Mouse (Mus musculus): ENCODE results near the gene Meis1. TPM values are rescaled to one million over a fixed set of nuclear protein-coding genes. Genes with fewer than 3 reads are reported as not detected.

The Meis1 gene
- polyA plus RNA-seq, 1 experiment from 2014 or later, result 119 TPM

DNA sequence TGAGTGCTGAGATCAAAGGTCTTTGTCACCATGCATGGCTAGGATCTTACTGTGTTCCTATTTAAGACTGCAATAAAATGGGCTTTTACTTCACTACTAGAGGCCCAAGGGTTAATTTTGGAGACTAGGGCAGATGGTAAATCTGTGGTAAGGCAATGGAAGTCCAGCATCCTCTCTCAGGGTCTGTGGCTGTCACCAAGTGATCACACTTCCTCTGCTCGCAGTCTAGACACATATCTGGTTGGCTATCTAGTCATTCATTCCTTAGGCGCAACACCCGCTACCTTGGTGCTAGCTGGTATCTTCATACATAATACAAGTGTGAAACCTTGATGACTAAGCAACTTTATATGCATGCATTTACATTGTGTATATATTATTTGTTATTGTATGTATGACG lies 22.0 kb downstream of the Meis1 start:
- no peak overlapping the region for H3K4me3 ChIP-seq
- H3K27me3 ChIP-seq (ENCODE audit: low read depth, poor library complexity, severe bottlenecking), result no peaks in the 10 kb centered on the region
- 95% methylated on average over 4 of the region's 4 CpGs for WGBS
- no peaks in the 10 kb centered on the region for H3K4me1 ChIP-seq
- no peaks in the 10 kb centered on the region for H3K9me3 ChIP-seq (replicated peaks)
- peaks cover 95% of the 10 kb centered on the region for H3K36me3 ChIP-seq
- DNase-seq (ENCODE audit: low spot score), result peak; percentile 12
- no peak overlapping the region for H3K27ac ChIP-seq

DNA sequence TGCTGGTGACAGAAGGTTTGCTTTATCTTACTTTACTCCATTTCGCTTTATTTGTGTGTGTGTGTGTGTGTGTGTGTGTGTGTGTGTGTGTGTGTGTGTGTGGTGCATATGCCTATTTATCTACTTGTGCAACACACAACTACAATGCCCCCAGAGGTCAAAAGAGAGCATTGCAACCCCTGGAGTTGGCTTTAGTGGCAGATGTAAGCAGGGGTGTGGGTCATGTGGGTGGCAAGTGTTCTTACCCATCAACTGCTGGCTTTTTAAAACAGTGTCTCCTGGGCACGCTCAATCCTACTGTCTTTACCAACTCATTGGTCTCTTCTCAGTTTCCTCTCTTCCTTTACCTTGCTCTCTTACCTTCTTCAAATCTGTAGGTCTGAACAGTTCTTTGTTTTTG lies 22.5 kb downstream of the Meis1 start:
- H3K27ac ChIP-seq, result no peak overlapping the region
- peaks cover 94% of the 10 kb centered on the region for H3K36me3 ChIP-seq
- H3K9me3 ChIP-seq (replicated peaks), result no peaks in the 10 kb centered on the region
- no peak overlapping the region for H3K4me3 ChIP-seq
- H3K4me1 ChIP-seq, result no peaks in the 10 kb centered on the region
- H3K27me3 ChIP-seq (ENCODE audit: low read depth, poor library complexity, severe bottlenecking), result no peaks in the 10 kb centered on the region
- peak; percentile 28 for DNase-seq (ENCODE audit: low spot score)
- 96% methylated on average over 2 of the region's 2 CpGs for WGBS

DNA sequence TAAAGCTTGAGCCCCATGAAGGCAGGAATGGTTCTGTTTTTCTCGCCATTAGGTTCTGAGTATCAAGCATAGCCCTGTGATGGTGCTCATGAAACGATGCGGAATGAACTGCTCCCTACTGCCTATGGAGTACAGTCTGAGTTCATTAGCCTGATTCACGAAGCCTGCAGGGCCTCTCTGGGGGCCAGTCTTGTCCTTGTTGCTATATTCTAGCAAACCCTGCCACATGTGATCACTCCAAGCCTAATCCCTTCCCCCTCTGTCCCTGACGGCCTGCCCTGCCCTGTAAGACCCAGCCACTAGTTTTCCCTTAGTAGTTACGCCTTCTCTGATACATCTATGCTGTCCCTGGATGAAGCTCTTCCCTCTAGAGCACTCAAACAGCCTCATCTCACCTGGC lies 26.0 kb downstream of the Meis1 start:
- Histone ChIP-seq H3K4me3 (no peak overlapping the region), H3K36me3 (peaks cover 95% of the 10 kb centered on the region), H3K27me3 (ENCODE audit: low read depth, poor library complexity, severe bottlenecking) (no peaks in the 10 kb centered on the region), H3K4me1 (0 out of 2 replicates have a peak, but pooled peaks cover 3% of the 10 kb centered on the region), H3K27ac (no peak overlapping the region), H3K9me3 (replicated peaks) (no peaks in the 10 kb centered on the region)
- peak; percentile 25 for DNase-seq (ENCODE audit: low spot score)
- WGBS, result 85% methylated on average over 6 of the region's 6 CpGs

DNA sequence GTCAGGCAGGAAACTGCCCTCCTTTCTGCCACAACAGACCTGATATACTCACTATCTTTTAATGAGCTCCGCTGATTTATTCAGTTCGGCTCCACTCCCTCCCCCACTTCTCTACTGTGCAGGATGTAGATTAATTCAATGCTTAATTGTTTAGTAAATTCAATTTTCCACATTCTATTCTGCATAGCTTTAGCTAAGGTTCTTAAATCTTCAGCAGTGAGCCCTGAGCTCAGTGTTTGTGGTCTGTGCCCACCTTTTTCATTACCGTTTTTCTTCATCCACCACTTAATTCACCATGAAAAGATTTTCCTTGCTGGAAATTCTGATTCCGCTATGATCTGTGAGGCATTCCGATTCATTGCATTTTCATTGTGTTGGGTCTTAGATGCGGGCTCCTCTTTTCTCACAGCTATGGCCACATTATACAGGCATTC lies 28.5 kb downstream of the Meis1 start:
- no peaks in the 10 kb centered on the region for H3K27me3 ChIP-seq (ENCODE audit: low read depth, poor library complexity, severe bottlenecking)
- H3K4me3 ChIP-seq, result no peak overlapping the region
- H3K27ac ChIP-seq, result no peak overlapping the region
- 0 out of 2 replicates have a peak, but pooled peaks cover 8% of the 10 kb centered on the region for H3K4me1 ChIP-seq
- peaks cover 95% of the 10 kb centered on the region for H3K36me3 ChIP-seq
- no peak for DNase-seq (ENCODE audit: low spot score)
- H3K9me3 ChIP-seq (replicated peaks), result no peaks in the 10 kb centered on the region
- 91% methylated on average over 6 of the region's 6 CpGs for WGBS

DNA sequence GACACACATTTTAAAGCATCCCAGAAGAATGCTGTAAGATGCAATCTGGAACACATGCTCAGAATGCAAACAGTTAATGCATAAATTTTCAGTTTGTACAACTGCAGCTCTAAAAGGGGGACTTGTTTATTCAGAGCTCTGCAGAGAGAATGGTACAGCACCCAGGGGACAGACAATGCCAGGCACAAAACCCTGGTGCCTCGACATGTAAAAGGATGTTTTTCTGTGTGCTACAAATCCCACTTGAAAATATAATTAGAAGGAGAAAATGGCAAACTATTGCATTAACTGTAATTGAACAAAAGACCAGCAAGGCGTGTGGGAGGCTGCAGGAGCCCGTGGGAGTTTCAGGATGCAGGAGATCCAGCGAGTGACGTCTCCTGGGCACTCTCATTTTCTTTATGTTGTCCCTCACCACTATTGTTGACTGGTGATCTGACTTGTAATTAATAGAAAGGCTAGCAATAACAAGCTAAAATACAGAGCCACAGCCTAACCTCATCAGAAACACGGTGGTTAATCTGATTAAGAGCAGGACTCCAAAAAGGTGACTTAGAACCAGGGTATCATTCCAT lies 29.0 kb downstream of the Meis1 start:
- H3K27me3 ChIP-seq (ENCODE audit: low read depth, poor library complexity, severe bottlenecking), result no peaks in the 10 kb centered on the region
- H3K27ac ChIP-seq, result no peak overlapping the region
- 0 out of 2 replicates have a peak, but pooled peaks cover 8% of the 10 kb centered on the region for H3K4me1 ChIP-seq
- H3K9me3 ChIP-seq (replicated peaks), result no peaks in the 10 kb centered on the region
- no peak overlapping the region for H3K4me3 ChIP-seq
- H3K36me3 ChIP-seq, result peaks cover 93% of the 10 kb centered on the region
- WGBS, result 82% methylated on average over 6 of the region's 6 CpGs
- no peak for DNase-seq (ENCODE audit: low spot score)

DNA sequence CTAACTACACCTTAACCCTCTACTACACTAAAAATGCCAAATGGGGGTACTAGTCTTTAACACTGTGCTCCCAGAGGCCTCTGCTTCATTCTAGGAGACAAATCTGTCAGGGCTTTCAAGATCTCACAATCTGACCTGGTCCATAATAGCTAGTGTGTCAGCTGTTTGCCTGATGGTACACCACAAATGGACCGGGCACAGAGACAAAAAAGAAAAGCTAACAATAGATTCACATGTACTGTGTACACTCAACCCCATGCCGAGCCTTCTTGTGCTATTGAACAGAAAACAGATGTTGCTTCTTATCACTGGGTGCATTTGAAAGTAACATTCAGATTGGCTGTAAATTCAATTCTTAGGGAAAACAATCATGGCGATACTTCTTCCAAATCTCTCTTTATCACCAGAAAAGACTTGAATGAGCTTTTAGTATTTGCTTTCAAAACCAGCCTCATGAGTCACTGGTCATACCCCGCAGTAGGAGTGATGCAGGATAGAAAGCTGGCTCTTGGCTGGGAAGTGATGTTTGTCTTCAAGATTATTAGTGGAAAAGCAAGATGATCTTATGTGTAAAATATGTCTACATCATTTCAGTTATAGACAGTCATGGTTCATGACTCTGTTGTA lies 30.0 kb downstream of the Meis1 start:
- Histone ChIP-seq H3K27ac (no peak overlapping the region), H3K36me3 (peaks cover 95% of the 10 kb centered on the region), H3K4me3 (no peak overlapping the region), H3K9me3 (replicated peaks) (no peaks in the 10 kb centered on the region), H3K27me3 (ENCODE audit: low read depth, poor library complexity, severe bottlenecking) (no peaks in the 10 kb centered on the region), H3K4me1 (peaks cover 12% of the 10 kb centered on the region)
- no peak for DNase-seq (ENCODE audit: low spot score)
- WGBS, result 94% methylated on average over 4 of the region's 4 CpGs

DNA sequence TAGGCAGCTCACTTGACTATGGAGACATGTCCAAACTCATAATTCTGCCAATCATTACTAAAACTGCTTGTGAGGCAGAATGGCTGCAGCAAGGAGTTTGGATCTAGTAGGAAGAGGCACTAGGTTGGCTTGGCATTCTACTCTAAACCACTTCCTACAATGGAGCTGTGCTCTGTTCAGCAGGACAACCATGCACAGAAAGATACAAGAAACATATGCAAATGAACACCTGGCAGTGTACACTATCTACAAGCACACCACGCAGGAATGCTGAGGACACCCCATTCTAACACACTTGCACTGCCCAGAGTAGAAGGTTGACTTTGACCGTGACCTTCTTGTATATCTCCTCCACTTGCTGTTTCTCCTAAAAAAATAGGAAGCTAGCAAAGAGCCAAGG lies 35.0 kb downstream of the Meis1 start:
- no peak for DNase-seq (ENCODE audit: low spot score)
- Histone ChIP-seq H3K4me3 (no peak overlapping the region), H3K9me3 (replicated peaks) (no peaks in the 10 kb centered on the region), H3K27me3 (ENCODE audit: low read depth, poor library complexity, severe bottlenecking) (no peaks in the 10 kb centered on the region), H3K4me1 (peaks cover 41% of the 10 kb centered on the region), H3K27ac (no peak overlapping the region), H3K36me3 (peaks cover 64% of the 10 kb centered on the region)
- 96% methylated on average over 2 of the region's 2 CpGs for WGBS

DNA sequence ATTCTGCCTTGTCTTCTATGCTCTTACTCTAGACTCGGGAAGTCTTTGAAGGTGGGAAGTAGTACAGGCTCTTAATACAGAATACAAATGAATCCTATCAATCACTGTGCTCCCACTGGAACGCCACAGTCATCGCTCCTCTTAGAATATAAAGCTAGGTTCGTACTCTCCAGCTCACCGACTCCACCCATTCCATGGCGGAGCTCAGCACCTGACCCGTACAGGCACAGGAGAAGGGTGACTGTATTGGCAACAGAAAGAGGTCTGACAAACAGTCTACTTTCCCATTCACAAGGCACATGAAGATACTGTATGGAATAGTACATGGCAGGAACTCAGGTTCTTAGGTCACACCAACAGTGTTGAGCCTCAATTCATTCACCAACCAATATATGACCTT lies 35.5 kb downstream of the Meis1 start:
- H3K9me3 ChIP-seq (replicated peaks), result no peaks in the 10 kb centered on the region
- no peak overlapping the region for H3K4me3 ChIP-seq
- WGBS, result 78% methylated on average over 7 of the region's 7 CpGs
- H3K36me3 ChIP-seq, result peaks cover 65% of the 10 kb centered on the region
- H3K4me1 ChIP-seq, result peaks cover 41% of the 10 kb centered on the region
- H3K27me3 ChIP-seq (ENCODE audit: low read depth, poor library complexity, severe bottlenecking), result no peaks in the 10 kb centered on the region
- no peak for DNase-seq (ENCODE audit: low spot score)
- H3K27ac ChIP-seq, result no peak overlapping the region

DNA sequence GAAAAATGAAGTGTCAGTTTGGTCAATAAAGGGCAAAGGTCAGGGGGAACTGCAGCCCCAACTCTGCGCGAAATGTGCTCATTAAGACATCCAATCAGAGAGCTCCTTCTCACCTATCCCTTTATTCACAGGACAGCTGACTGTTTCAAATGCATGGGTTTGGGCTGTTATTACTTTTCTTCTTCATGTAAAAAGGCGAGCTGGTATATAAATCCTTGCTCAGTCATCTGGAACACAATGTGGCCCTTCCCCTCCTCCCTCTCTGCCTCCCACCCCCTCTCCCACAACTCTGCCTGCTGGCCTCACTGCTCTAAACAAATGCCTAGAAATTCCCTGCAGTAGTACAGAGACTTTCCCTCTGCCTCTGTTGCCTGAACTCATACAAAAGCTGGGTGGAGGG lies 36.5 kb downstream of the Meis1 start:
- H3K4me1 ChIP-seq, result peaks cover 41% of the 10 kb centered on the region

DNA sequence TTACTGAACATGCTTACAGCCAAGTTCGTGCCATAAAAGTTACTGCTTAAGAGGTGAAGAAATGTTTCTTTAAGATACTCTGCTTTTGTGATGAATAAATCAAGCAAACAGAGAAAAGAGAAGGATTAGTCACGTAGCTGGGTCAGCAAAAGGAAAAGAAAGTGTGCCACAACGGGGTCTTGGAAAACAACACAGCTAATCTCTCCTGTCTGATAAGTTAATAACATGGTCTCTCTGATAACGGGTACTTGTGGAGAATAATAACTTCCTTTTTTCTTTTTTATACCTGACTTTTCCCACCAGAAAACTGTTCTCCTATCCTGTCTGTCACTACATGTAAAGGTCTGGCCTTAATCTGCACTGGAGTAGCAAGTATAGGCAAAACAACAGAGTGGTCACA lies 37.4 kb downstream of the Meis1 start:
- Histone ChIP-seq H3K4me3 (no peak overlapping the region), H3K4me1 (peaks cover 41% of the 10 kb centered on the region), H3K36me3 (peaks cover 60% of the 10 kb centered on the region), H3K9me3 (replicated peaks) (no peaks in the 10 kb centered on the region), H3K27me3 (ENCODE audit: low read depth, poor library complexity, severe bottlenecking) (no peaks in the 10 kb centered on the region), H3K27ac (no peak overlapping the region)
- no peak for DNase-seq (ENCODE audit: low spot score)
- 62% methylated on average over 4 of the region's 4 CpGs for WGBS

More for the DNA sequence above, 36.5 kb downstream of the Meis1 start:
- 11% methylated on average over 3 of the region's 3 CpGs for WGBS
- Histone ChIP-seq H3K36me3 (peaks cover 64% of the 10 kb centered on the region), H3K9me3 (replicated peaks) (no peaks in the 10 kb centered on the region), H3K27ac (peak overlapping the region; percentile 64), H3K4me3 (no peak overlapping the region), H3K27me3 (ENCODE audit: low read depth, poor library complexity, severe bottlenecking) (no peaks in the 10 kb centered on the region)
- DNase-seq (ENCODE audit: low spot score), result peak; percentile 46

DNA sequence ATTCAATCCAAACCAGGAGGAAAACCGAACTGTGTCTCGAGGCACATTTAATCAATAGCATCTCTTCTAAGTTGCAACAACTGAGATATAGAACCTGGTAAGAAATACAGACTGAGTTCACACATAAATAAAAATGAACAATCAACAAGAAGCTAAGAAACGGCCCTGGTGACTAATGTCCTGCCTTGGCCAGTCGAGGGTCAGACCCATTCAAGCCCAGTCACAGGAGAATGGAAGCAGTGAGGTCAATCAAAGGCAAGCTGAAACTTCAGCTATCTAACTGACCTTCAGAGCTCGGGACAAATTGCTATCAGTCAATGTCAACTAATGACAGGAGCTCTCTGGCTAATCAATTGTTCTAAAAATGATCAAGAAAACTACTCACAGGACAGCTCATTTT lies 38.2 kb downstream of the Meis1 start:
- Histone ChIP-seq H3K4me1 (peaks cover 37% of the 10 kb centered on the region), H3K27ac (no peak overlapping the region), H3K4me3 (no peak overlapping the region), H3K36me3 (peaks cover 60% of the 10 kb centered on the region), H3K9me3 (replicated peaks) (no peaks in the 10 kb centered on the region), H3K27me3 (ENCODE audit: low read depth, poor library complexity, severe bottlenecking) (no peaks in the 10 kb centered on the region)
- WGBS, result 53% methylated on average over 5 of the region's 5 CpGs
- no peak for DNase-seq (ENCODE audit: low spot score)

DNA sequence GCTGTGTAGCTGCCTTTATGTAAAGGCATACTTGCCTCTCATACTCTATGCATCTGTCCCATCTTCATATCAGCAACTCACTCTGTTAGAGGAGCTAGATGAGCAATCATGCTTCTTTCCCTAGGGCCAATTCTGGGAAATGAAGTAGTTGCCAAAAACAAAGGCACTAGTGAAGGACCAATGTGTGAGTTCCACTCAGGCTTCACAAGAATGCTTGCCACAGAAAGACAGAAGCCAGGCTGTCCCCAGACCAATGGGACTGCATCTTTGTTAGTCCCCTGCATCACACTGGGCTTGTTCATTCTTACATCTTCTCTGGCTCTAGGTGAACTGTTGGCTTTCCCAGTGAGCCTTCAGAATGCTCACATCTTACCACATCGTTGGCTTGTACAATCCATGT lies 43.7 kb downstream of the Meis1 start:
- H3K27me3 ChIP-seq (ENCODE audit: low read depth, poor library complexity, severe bottlenecking), result no peaks in the 10 kb centered on the region
- no peaks in the 10 kb centered on the region for H3K9me3 ChIP-seq (replicated peaks)
- peaks cover 12% of the 10 kb centered on the region for H3K4me1 ChIP-seq
- DNase-seq (ENCODE audit: low spot score), result no peak
- WGBS, result 89% methylated on average over 1 of the region's 1 CpGs
- H3K27ac ChIP-seq, result no peak overlapping the region
- H3K36me3 ChIP-seq, result peaks cover 51% of the 10 kb centered on the region
- H3K4me3 ChIP-seq, result no peak overlapping the region

DNA sequence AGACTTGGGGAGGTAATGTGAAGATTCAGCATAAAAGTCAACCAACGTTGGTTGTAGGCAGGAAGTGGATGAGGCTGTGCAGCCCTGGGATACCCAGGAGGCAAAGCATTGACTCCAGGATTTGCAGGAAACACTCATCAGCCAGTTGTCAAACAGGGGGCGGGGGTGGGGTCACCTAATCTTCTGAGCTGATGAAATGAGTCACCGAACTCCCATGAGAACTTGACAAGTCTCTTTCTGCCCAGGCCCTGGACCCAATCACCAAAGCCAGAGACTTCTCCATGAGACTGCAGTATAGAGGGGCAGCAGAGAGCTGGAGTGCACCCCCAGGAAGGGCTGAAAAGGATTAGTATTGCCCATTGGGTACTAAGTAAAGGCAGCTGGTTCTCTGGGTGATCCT lies 45.0 kb downstream of the Meis1 start:
- peaks cover 55% of the 10 kb centered on the region for H3K36me3 ChIP-seq
- no peak overlapping the region for H3K4me3 ChIP-seq
- no peaks in the 10 kb centered on the region for H3K9me3 ChIP-seq (replicated peaks)
- no peak overlapping the region for H3K27ac ChIP-seq
- 40% methylated on average over 3 of the region's 3 CpGs for WGBS
- DNase-seq (ENCODE audit: low spot score), result no peak
- peaks cover 12% of the 10 kb centered on the region for H3K4me1 ChIP-seq
- no peaks in the 10 kb centered on the region for H3K27me3 ChIP-seq (ENCODE audit: low read depth, poor library complexity, severe bottlenecking)

DNA sequence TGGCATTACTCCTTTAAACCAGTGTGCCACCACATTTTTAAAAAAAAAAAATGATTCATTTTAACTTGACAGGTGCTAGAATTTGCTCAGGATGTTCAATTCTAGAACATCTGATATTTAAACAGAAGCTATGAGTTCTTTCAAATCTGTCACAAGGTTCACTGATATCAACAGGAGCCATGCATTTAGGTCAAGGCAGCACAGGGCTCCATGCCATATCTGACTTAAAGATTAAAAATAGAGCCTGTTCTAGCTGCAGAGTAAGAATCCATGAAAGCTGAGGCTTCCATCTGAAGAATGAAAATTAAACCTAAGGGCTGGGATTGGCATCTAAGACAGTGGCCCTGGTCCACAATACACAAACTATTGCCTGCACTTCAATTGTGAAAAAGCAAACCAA lies 45.8 kb downstream of the Meis1 start:
- no peak overlapping the region for H3K4me3 ChIP-seq
- no peak for DNase-seq (ENCODE audit: low spot score)
- no peaks in the 10 kb centered on the region for H3K27me3 ChIP-seq (ENCODE audit: low read depth, poor library complexity, severe bottlenecking)

More for the DNA sequence above, 45.8 kb downstream of the Meis1 start:
- peaks cover 56% of the 10 kb centered on the region for H3K36me3 ChIP-seq
- H3K27ac ChIP-seq, result no peak overlapping the region
- no peaks in the 10 kb centered on the region for H3K9me3 ChIP-seq (replicated peaks)
- peaks cover 12% of the 10 kb centered on the region for H3K4me1 ChIP-seq

All from limb, embryonic 10.5 days (tissue).